Mouse (Mus musculus) neural tube, embryonic 13.5 days (tissue): ENCODE data around the gene Eps15. TPM values are rescaled to one million over a fixed set of nuclear protein-coding genes. Genes with fewer than 3 reads are reported as not detected.

Experiments used
- ATAC-seq: fragments of 200-750 bp; cut with Nextera tagmentation; 2 replicates; pipeline ENCODE4 v1.8.0; 2017; ENCODE audit warnings: low read depth, mild to moderate bottlenecking, moderate TSS enrichment, moderate library complexity
- H3K27ac ChIP-seq: fragments of 300-500 bp; sonication (generic); replicated peaks from 2 replicates; pipeline ENCODE4 v1.5.1; 2015; ENCODE audit warnings: moderate library complexity, mild to moderate bottlenecking, inconsistent platforms
- H3K27me3 ChIP-seq: fragments of 300-500 bp; sonication (generic); 2 replicates; pipeline ENCODE4 v1.6.1; 2015; ENCODE audit warnings: mild to moderate bottlenecking, inconsistent platforms
- H3K36me3 ChIP-seq: fragments of 300-500 bp; sonication (generic); 2 replicates; pipeline ENCODE4 v1.6.1; 2015; ENCODE audit warnings: mild to moderate bottlenecking, inconsistent platforms
- H3K4me1 ChIP-seq: fragments of 300-500 bp; sonication (generic); replicated peaks from 2 replicates; pipeline ENCODE4 v1.6.1; 2015; ENCODE audit warnings: inconsistent platforms
- H3K4me2 ChIP-seq: fragments of 300-500 bp; sonication (generic); 2 replicates; pipeline ENCODE4 v1.6.1; 2015; ENCODE audit warnings: inconsistent platforms, mild to moderate bottlenecking, moderate library complexity
- H3K4me3 ChIP-seq: fragments of 300-500 bp; sonication (generic); 2 replicates; pipeline ENCODE4 v1.5.1; 2015; ENCODE audit warnings: mild to moderate bottlenecking, inconsistent platforms
- H3K9ac ChIP-seq: fragments of 300-500 bp; sonication (generic); 2 replicates; pipeline ENCODE4 v1.6.1; 2015; ENCODE audit warnings: moderate library complexity, mild to moderate bottlenecking, inconsistent platforms
- H3K9me3 ChIP-seq: fragments of 300-500 bp; sonication (generic); 2 replicates; pipeline ENCODE4 v1.6.1; 2016; ENCODE audit warnings: inconsistent platforms
- WGBS: fragments of 180-500 bp; shearing (Covaris S2); methylation state at CpG from one replicate; pipeline ENCODE4 v1.1.7; 2015; 5-methylcytosine and 5-hydroxymethylcytosine counted together
- polyA plus RNA-seq: library from polyadenylated mRNA; unstranded; fragments of >200 nt; fragmentation: Nextera tagmentation; extraction: Ambion mirVana; gene quantifications from 2 replicates; pipeline ENCODE4 v1.2.1, GENCODE M21; 2015

Eps15 gene
- polyA plus RNA-seq, result 74.4 and 76.8 TPM in 2 replicates

GRCm38 (mm10) chr4:109279689-109280458 is at the start of gene Eps15:
Gene Eps15, plus strand, starts transcription at chr4:109280268.
- H3K27me3 ChIP-seq, result no peaks in the 10 kb centered on the region
- H3K4me2 ChIP-seq, result peak within 1 kb of the TSS; percentile 77
- peaks cover 23% of the 10 kb centered on the region for H3K4me1 ChIP-seq
- peak within 1 kb of the TSS; percentile 70 for H3K27ac ChIP-seq
- no peaks in the 10 kb centered on the region for H3K36me3 ChIP-seq
- 5% methylated on average over 26 of the region's 44 CpGs for WGBS
- peak within 1 kb of the TSS; percentile 81 for H3K9ac ChIP-seq
- H3K9me3 ChIP-seq, result no peaks in the 10 kb centered on the region
- peak; percentile 95 for ATAC-seq
- H3K4me3 ChIP-seq, result peak within 1 kb of the TSS; percentile 72

- peak within 1 kb of the TSS; percentile 87 for H3K27ac ChIP-seq
- 79% methylated on average over 2 of the region's 2 CpGs for WGBS
- no peaks in the 10 kb centered on the region for H3K9me3 ChIP-seq
Measured at GRCm38 (mm10) chr4:109234185-109234584, 45.9 kb upstream of the Eps15 start, which contains the start of gene Calr4. Gene Calr4, plus strand, starts transcription at chr4:109234485.

GRCm38 (mm10) chr4:109234806-109235350 is 45.2 kb upstream of the Eps15 start:
- peak overlapping the region; percentile 87 for H3K27ac ChIP-seq
- ATAC-seq, result peak; percentile 26; the same call in 1 of the 2 replicates
- no peak overlapping the region for H3K4me3 ChIP-seq
- H3K27me3 ChIP-seq, result no peaks in the 10 kb centered on the region
- H3K9ac ChIP-seq, result no peak overlapping the region
- 61% methylated on average over 9 of the region's 9 CpGs for WGBS
- peaks cover 53% of the 10 kb centered on the region for H3K4me1 ChIP-seq
- H3K4me2 ChIP-seq, result no peak overlapping the region
- H3K9me3 ChIP-seq, result no peaks in the 10 kb centered on the region
- H3K36me3 ChIP-seq, result no peaks in the 10 kb centered on the region

More at GRCm38 (mm10) chr4:109234185-109234584, 45.9 kb upstream of the Eps15 start, which contains the start of gene Calr4:
- no peak within 1 kb of the TSS for H3K4me3 ChIP-seq
- no peaks in the 10 kb centered on the region for H3K36me3 ChIP-seq
- H3K9ac ChIP-seq, result no peak within 1 kb of the TSS
- peaks cover 58% of the 10 kb centered on the region for H3K4me1 ChIP-seq
- no peak within 1 kb of the TSS for H3K4me2 ChIP-seq
- no peak for ATAC-seq
- H3K27me3 ChIP-seq, result no peaks in the 10 kb centered on the region

- H3K9ac ChIP-seq, result no peak overlapping the region
- H3K27me3 ChIP-seq, result no peaks in the 10 kb centered on the region
- ATAC-seq, result peak; percentile 69
- WGBS, result 46% methylated on average over 7 of the region's 7 CpGs
- H3K36me3 ChIP-seq, result no peaks in the 10 kb centered on the region
- peak overlapping the region; percentile 87 for H3K27ac ChIP-seq
- no peak overlapping the region for H3K4me2 ChIP-seq
- peaks cover 57% of the 10 kb centered on the region for H3K4me1 ChIP-seq
- H3K4me3 ChIP-seq, result no peak overlapping the region
- H3K9me3 ChIP-seq, result no peaks in the 10 kb centered on the region
Measured at GRCm38 (mm10) chr4:109236186-109236879, 43.7 kb upstream of the Eps15 start.

GRCm38 (mm10) chr4:109238428-109239268 is 41.4 kb upstream of the Eps15 start:
- peaks cover 66% of the 10 kb centered on the region for H3K4me1 ChIP-seq
- no peak for ATAC-seq

GRCm38 (mm10) chr4:109241221-109241620 is 38.8 kb upstream of the Eps15 start:
- Histone ChIP-seq H3K4me1 (peaks cover 45% of the 10 kb centered on the region), H3K4me2 (no peak overlapping the region), H3K36me3 (no peaks in the 10 kb centered on the region), H3K9me3 (no peaks in the 10 kb centered on the region), H3K9ac (no peak overlapping the region), H3K27me3 (no peaks in the 10 kb centered on the region), H3K27ac (peak overlapping the region; percentile 46), H3K4me3 (no peak overlapping the region)
- ATAC-seq, result no peak

More at GRCm38 (mm10) chr4:109238428-109239268, 41.4 kb upstream of the Eps15 start:
- H3K9me3 ChIP-seq, result no peaks in the 10 kb centered on the region
- H3K27me3 ChIP-seq, result no peaks in the 10 kb centered on the region
- H3K4me2 ChIP-seq, result no peak overlapping the region
- 0 out of 2 replicates have a peak overlapping the region, but pooled peaks have one; percentile 9 for H3K27ac ChIP-seq
- 70% methylated on average over 24 of the region's 24 CpGs for WGBS
- no peaks in the 10 kb centered on the region for H3K36me3 ChIP-seq
- H3K9ac ChIP-seq, result no peak overlapping the region
- H3K4me3 ChIP-seq, result no peak overlapping the region

GRCm38 (mm10) chr4:109241934-109242333 is 38.1 kb upstream of the Eps15 start:
- Histone ChIP-seq H3K4me2 (no peak overlapping the region), H3K36me3 (no peaks in the 10 kb centered on the region), H3K27ac (peak overlapping the region; percentile 56), H3K27me3 (no peaks in the 10 kb centered on the region), H3K4me1 (peaks cover 38% of the 10 kb centered on the region), H3K4me3 (no peak overlapping the region), H3K9me3 (no peaks in the 10 kb centered on the region), H3K9ac (no peak overlapping the region)
- 58% methylated on average over 4 of the region's 4 CpGs for WGBS
- no peak for ATAC-seq

- WGBS, result 87% methylated on average over 7 of the region's 7 CpGs
Measured at GRCm38 (mm10) chr4:109244506-109244905, 35.6 kb upstream of the Eps15 start.

GRCm38 (mm10) chr4:109245016-109245620 is 35.0 kb upstream of the Eps15 start:
- WGBS, result 88% methylated on average over 6 of the region's 6 CpGs
- no peak for ATAC-seq
- Histone ChIP-seq H3K27ac (no peak overlapping the region), H3K27me3 (no peaks in the 10 kb centered on the region), H3K4me1 (peaks cover 15% of the 10 kb centered on the region), H3K9ac (no peak overlapping the region), H3K36me3 (no peaks in the 10 kb centered on the region), H3K4me2 (no peak overlapping the region), H3K4me3 (no peak overlapping the region), H3K9me3 (no peaks in the 10 kb centered on the region)

More at GRCm38 (mm10) chr4:109244506-109244905, 35.6 kb upstream of the Eps15 start:
- H3K4me2 ChIP-seq, result no peak overlapping the region
- no peak for ATAC-seq
- no peaks in the 10 kb centered on the region for H3K9me3 ChIP-seq
- H3K4me3 ChIP-seq, result no peak overlapping the region
- no peaks in the 10 kb centered on the region for H3K27me3 ChIP-seq
- H3K36me3 ChIP-seq, result no peaks in the 10 kb centered on the region
- no peak overlapping the region for H3K27ac ChIP-seq
- H3K4me1 ChIP-seq, result peaks cover 15% of the 10 kb centered on the region
- H3K9ac ChIP-seq, result no peak overlapping the region

- no peak overlapping the region for H3K27ac ChIP-seq
Measured at GRCm38 (mm10) chr4:109251605-109252004, 28.5 kb upstream of the Eps15 start.

GRCm38 (mm10) chr4:109252199-109252598 is 27.9 kb upstream of the Eps15 start:
- H3K27ac ChIP-seq, result no peak overlapping the region
- no peaks in the 10 kb centered on the region for H3K36me3 ChIP-seq
- no peaks in the 10 kb centered on the region for H3K27me3 ChIP-seq
- no peaks in the 10 kb centered on the region for H3K4me1 ChIP-seq
- H3K4me2 ChIP-seq, result no peak overlapping the region
- H3K4me3 ChIP-seq, result no peak overlapping the region
- 78% methylated on average over 4 of the region's 4 CpGs for WGBS
- no peak overlapping the region for H3K9ac ChIP-seq
- no peak for ATAC-seq
- H3K9me3 ChIP-seq, result no peaks in the 10 kb centered on the region

More at GRCm38 (mm10) chr4:109251605-109252004, 28.5 kb upstream of the Eps15 start:
- no peaks in the 10 kb centered on the region for H3K4me1 ChIP-seq
- no peak overlapping the region for H3K4me3 ChIP-seq
- H3K9ac ChIP-seq, result no peak overlapping the region
- ATAC-seq, result no peak
- H3K36me3 ChIP-seq, result no peaks in the 10 kb centered on the region
- no peak overlapping the region for H3K4me2 ChIP-seq
- 49% methylated on average over 3 of the region's 3 CpGs for whole genome bisulfite sequencing
- H3K27me3 ChIP-seq, result no peaks in the 10 kb centered on the region
- H3K9me3 ChIP-seq, result no peaks in the 10 kb centered on the region
